Mouse (Mus musculus): Measurements from ENCODE around the gene Dll4. TPM values are rescaled to one million over a fixed set of nuclear protein-coding genes. Genes with fewer than 3 reads are reported as not detected.

Dll4 gene
- polyA plus RNA-seq, 1 experiment from 2014 or later: 22.7 TPM

DNA sequence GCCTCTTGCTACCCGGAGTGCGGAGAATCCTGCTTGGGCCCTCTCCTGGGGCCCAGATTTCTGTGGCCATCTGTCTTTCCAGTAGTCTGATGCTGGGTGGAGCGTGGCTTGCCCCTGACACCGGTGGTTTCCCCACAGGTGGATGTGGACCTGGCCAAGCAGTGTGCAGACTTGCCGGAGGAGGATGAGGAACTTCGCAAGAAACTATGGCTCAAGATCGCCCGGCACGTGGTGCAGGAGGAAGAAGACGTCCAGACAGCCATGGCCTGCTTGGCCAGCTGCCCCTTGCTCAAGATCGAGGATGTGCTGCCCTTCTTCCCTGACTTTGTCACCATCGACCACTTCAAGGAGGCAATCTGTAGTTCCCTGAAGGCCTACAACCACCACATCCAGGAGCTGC lies 28.8 kb upstream of the Dll4 start:
- Histone ChIP-seq H3K4me3 (ENCODE audit: low read depth, low read length) (no peak overlapping the region), H3K27me3 (replicated peaks; ENCODE audit: insufficient read depth, low read length) (no peaks in the 10 kb centered on the region), H3K36me3 (ENCODE audit: insufficient read depth, low read length) (peaks cover 28% of the 10 kb centered on the region; the same call in 1 of the 2 replicates), H3K4me2 (replicated peaks; ENCODE audit: low read depth, low read length) (no peak overlapping the region), H3K27ac (ENCODE audit: low read length) (no peak overlapping the region), H3K9ac (replicated peaks; ENCODE audit: low read depth) (no peak overlapping the region), H3K9me3 (ENCODE audit: low read length) (no peaks in the 10 kb centered on the region), H3K4me1 (ENCODE audit: insufficient read depth, low read depth, low read length) (peaks cover 4% of the 10 kb centered on the region; the same call in 1 of the 2 replicates)
- WGBS: 90% methylated on average over 12 of the region's 12 CpGs
- ATAC-seq: no peak
- DNase-seq (ENCODE audit: low spot score): no peak
- TF ChIP-seq CTCF (IDR thresholded peaks at IDR 0.05) (no peak), EP300 (IDR thresholded peaks at IDR 0.05) (no peak)

DNA sequence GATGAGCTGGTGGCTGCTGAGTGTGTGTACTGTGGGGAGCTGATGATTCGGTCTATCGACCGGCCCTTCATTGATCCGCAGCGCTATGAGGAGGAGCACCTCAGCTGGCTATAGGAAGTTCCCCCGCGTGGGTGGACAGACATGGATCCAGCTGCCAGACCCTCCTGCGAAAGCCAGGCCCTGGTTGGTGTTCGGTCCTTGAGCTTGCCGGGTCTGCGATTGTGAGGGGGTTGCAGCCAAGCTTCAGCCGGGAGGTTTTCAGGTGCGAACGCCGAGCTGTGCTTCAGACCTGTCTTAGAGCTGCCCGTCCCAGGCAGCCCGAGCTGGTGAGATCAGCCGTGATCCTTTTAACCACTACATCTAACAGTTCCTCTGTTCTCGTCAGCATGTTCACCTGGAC lies 28.1 kb upstream of the Dll4 start:
- TF ChIP-seq EP300 (IDR thresholded peaks at IDR 0.05): no peak
- no peak for TF ChIP-seq CTCF (IDR thresholded peaks at IDR 0.05)
- no peak overlapping the region for H3K4me3 ChIP-seq (ENCODE audit: low read depth, low read length)
- no peak for DNase-seq (ENCODE audit: low spot score)
- H3K4me1 ChIP-seq (ENCODE audit: insufficient read depth, low read depth, low read length): peaks cover 7% of the 10 kb centered on the region; the same call in 1 of the 2 replicates
- ATAC-seq: no peak
- H3K27me3 ChIP-seq (replicated peaks; ENCODE audit: insufficient read depth, low read length): no peaks in the 10 kb centered on the region
- peaks cover 28% of the 10 kb centered on the region; the same call in 1 of the 2 replicates for H3K36me3 ChIP-seq (ENCODE audit: insufficient read depth, low read length)
- no peak overlapping the region for H3K4me2 ChIP-seq (replicated peaks; ENCODE audit: low read depth, low read length)
- H3K9me3 ChIP-seq (ENCODE audit: low read length): no peaks in the 10 kb centered on the region
- H3K9ac ChIP-seq (replicated peaks; ENCODE audit: low read depth): no peak overlapping the region
- H3K27ac ChIP-seq (ENCODE audit: low read length): no peak overlapping the region
- whole genome bisulfite sequencing: 90% methylated on average over 18 of the region's 19 CpGs

DNA sequence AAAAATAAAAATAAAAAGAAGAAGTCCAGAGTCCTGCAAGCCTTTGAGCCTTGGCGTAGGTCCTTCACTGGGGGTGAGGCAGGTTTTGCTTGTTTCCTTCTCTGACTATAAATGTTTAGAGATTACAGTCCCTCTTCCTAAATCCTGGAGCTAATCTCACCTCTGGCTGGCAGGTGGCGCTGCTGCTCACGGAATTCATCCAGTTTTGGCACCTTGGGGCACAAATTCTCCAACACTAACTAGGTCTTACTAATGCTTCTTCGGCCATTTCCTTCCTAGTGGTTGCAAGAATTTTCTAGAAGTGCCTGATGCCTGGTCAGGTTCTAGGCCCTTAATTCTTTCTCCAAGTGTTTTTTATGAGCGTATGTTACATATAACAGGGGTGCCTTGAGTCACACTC lies 27.3 kb upstream of the Dll4 start:
- Histone ChIP-seq H3K4me3 (ENCODE audit: low read depth, low read length) (no peak overlapping the region), H3K36me3 (ENCODE audit: insufficient read depth, low read length) (peaks cover 23% of the 10 kb centered on the region; the same call in 1 of the 2 replicates), H3K9ac (replicated peaks; ENCODE audit: low read depth) (no peak overlapping the region), H3K27me3 (replicated peaks; ENCODE audit: insufficient read depth, low read length) (no peaks in the 10 kb centered on the region), H3K4me2 (replicated peaks; ENCODE audit: low read depth, low read length) (no peak overlapping the region), H3K4me1 (ENCODE audit: insufficient read depth, low read depth, low read length) (peaks cover 7% of the 10 kb centered on the region; the same call in 1 of the 2 replicates), H3K9me3 (ENCODE audit: low read length) (no peaks in the 10 kb centered on the region), H3K27ac (ENCODE audit: low read length) (no peak overlapping the region)
- TF ChIP-seq EP300 (IDR thresholded peaks at IDR 0.05) (no peak), CTCF (IDR thresholded peaks at IDR 0.05) (peak; percentile 86)
- 32% methylated on average over 5 of the region's 5 CpGs for WGBS
- peak; percentile 86 for DNase-seq (ENCODE audit: low spot score)
- no peak for ATAC-seq

DNA sequence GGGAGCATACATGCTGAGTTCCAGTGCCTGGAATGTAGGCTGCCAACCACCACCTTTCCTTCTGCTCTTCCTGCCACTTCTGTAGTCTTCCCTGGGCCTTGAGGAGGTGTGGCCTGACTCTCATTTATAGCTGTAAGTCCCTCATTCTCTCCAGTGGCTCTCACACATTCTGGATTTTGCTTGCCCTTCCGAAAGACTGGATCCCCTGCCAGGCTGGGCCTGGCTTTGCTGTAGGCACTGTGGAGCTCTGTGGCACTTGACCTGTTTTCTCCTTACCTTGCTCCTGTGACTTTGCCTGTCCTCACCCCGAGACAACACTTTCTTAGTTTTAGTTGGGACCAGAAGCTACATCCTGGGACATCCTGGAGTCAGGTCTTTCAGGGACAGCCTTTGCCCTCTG lies 26.7 kb upstream of the Dll4 start:
- Histone ChIP-seq H3K36me3 (ENCODE audit: insufficient read depth, low read length) (peaks cover 18% of the 10 kb centered on the region; the same call in 1 of the 2 replicates), H3K4me1 (ENCODE audit: insufficient read depth, low read depth, low read length) (peaks cover 7% of the 10 kb centered on the region; the same call in 1 of the 2 replicates), H3K27ac (ENCODE audit: low read length) (0 out of 2 replicates have a peak overlapping the region, but pooled peaks have one; percentile 14), H3K9ac (replicated peaks; ENCODE audit: low read depth) (no peak overlapping the region), H3K4me3 (ENCODE audit: low read depth, low read length) (no peak overlapping the region), H3K27me3 (replicated peaks; ENCODE audit: insufficient read depth, low read length) (no peaks in the 10 kb centered on the region), H3K4me2 (replicated peaks; ENCODE audit: low read depth, low read length) (no peak overlapping the region), H3K9me3 (ENCODE audit: low read length) (no peaks in the 10 kb centered on the region)
- 78% methylated on average over 2 of the region's 2 CpGs for WGBS
- ATAC-seq (no peak), DNase-seq (ENCODE audit: low spot score) (no peak)
- no peak for TF ChIP-seq EP300 (IDR thresholded peaks at IDR 0.05)
- no peak for TF ChIP-seq CTCF (IDR thresholded peaks at IDR 0.05)

DNA sequence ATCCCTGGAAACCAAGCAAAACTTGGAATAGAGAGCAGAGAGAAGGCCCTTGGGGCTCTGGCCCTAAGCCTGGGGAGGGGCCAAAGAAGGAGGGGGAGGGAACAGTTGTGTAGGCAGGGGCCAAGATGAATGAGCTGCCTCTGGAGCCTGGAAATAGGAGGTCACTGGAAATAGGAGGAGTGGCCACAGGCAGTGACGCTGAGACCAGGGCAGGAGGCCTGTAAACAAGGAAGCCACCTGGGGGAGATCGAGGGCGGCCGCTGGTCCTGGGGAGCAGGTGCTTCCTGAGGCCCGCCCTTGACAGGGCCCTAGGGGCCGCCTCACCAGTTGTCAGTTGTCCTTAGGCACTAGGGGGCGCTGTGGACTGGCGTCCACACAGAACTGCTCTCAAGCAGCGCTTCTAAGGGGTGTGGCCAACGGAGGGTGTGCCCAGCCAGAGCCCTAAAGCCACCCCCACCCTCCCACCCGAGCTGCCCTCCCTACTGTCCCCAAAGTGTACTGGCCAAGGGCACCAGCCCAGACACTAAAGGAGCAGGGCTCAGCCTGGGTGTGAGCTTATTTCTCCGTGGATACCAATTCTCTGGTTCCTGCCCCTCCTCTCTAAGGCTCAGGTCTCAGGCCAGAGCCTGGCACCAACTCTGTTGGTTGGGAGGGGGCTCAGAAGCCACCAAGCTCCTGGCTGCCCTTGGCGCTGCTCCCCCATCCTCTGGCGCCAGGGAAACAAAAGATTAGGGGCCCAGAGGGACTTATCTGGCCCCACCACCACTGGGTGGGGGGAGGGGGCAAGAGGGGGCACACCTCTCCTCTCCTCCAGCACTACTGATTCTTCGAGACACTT lies 25.4 kb upstream of the Dll4 start:
- Histone ChIP-seq H3K9ac (replicated peaks; ENCODE audit: low read depth) (no peak overlapping the region), H3K4me1 (ENCODE audit: insufficient read depth, low read depth, low read length) (peaks cover 7% of the 10 kb centered on the region; the same call in 1 of the 2 replicates), H3K27me3 (replicated peaks; ENCODE audit: insufficient read depth, low read length) (no peaks in the 10 kb centered on the region), H3K27ac (ENCODE audit: low read length) (peak overlapping the region; percentile 87), H3K9me3 (ENCODE audit: low read length) (no peaks in the 10 kb centered on the region), H3K4me2 (replicated peaks; ENCODE audit: low read depth, low read length) (peak overlapping the region; percentile 59), H3K4me3 (ENCODE audit: low read depth, low read length) (0 out of 2 replicates have a peak overlapping the region, but pooled peaks have one; percentile 17), H3K36me3 (ENCODE audit: insufficient read depth, low read length) (peaks cover 17% of the 10 kb centered on the region; the same call in 1 of the 2 replicates)
- WGBS: 4% methylated on average over 15 of the region's 15 CpGs
- TF ChIP-seq CTCF (IDR thresholded peaks at IDR 0.05) (peak; percentile 85), EP300 (IDR thresholded peaks at IDR 0.05) (no peak)
- ATAC-seq: peak; percentile 85
- peak; percentile 96 for DNase-seq (ENCODE audit: low spot score)

DNA sequence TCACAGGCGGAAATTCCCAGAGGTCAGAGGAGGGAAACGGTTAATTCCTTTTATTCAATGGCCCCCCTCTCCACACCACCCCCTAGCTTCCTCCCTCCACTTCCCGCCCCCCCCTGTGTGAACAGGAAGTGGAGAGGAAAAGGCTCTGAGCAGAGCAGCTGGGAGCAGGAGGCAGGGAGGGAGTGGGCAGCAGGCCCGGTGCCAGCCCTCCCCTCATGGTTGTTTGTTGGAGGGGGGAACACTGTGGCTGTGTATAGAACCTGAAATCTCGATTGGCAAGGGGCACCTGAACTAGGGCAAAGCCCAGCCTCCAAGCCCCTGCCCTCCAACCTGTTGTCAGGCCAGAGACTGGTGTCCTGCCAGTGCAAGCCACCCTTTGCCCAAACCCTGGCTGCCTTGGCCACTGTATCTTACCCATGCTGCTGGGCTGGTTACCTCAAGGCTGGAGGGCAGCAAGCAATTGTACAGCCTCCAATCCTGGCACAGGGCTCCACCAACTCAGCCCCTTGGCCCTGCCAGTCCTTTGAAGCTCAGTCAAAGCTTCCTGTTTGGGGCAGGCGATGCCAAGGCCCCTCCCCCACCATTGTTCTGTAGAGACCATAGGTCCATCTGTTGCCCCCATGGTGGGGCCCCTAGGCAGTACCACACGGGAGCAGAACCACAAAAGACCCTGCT lies 24.6 kb upstream of the Dll4 start:
- H3K4me1 ChIP-seq (ENCODE audit: insufficient read depth, low read depth, low read length): peaks cover 7% of the 10 kb centered on the region; the same call in 1 of the 2 replicates
- no peaks in the 10 kb centered on the region for H3K9me3 ChIP-seq (ENCODE audit: low read length)
- peaks cover 17% of the 10 kb centered on the region; the same call in 1 of the 2 replicates for H3K36me3 ChIP-seq (ENCODE audit: insufficient read depth, low read length)
- 39% methylated on average over 6 of the region's 7 CpGs for WGBS
- TF ChIP-seq CTCF (IDR thresholded peaks at IDR 0.05) (no peak), EP300 (IDR thresholded peaks at IDR 0.05) (peak; percentile 17; the same call in 1 of the 2 replicates)
- H3K4me2 ChIP-seq (replicated peaks; ENCODE audit: low read depth, low read length): peak overlapping the region; percentile 59
- 0 out of 2 replicates have a peak overlapping the region, but pooled peaks have one; percentile 17 for H3K4me3 ChIP-seq (ENCODE audit: low read depth, low read length)
- peak; percentile 72 for DNase-seq (ENCODE audit: low spot score)
- peak; percentile 64 for ATAC-seq
- H3K27ac ChIP-seq (ENCODE audit: low read length): peak overlapping the region; percentile 87
- no peak overlapping the region for H3K9ac ChIP-seq (replicated peaks; ENCODE audit: low read depth)
- no peaks in the 10 kb centered on the region for H3K27me3 ChIP-seq (replicated peaks; ENCODE audit: insufficient read depth, low read length)

All from lung, postnatal 0 days (tissue).